Mouse (Mus musculus): ENCODE data around the gene Nolc1.

GRCm38 (mm10) chr19:46036477-46037242 is 39.0 kb upstream of the Nolc1 start:
- TF ChIP-seq CTCF (IDR thresholded peaks at IDR 0.05; ENCODE audit: control insufficient read depth, insufficient read depth, insufficient read length) (no peak), MYOG (IDR thresholded peaks at IDR 0.05; ENCODE audit: control insufficient read depth, extremely low read depth, insufficient read length) (no peak), MYOD1 (IDR thresholded peaks at IDR 0.05; ENCODE audit: control insufficient read depth, insufficient read length, low read depth) (no peak), CEBPB (IDR thresholded peaks at IDR 0.05; ENCODE audit: low read depth) (no peak), FOSL1 (IDR thresholded peaks at IDR 0.05; ENCODE audit: insufficient read depth, low read length, poor library complexity, severe bottlenecking) (no peak), MAX (IDR thresholded peaks at IDR 0.05) (no peak), USF1 (IDR thresholded peaks at IDR 0.05; ENCODE audit: low read depth) (no peak)
